Mouse (Mus musculus) testis, adult 2 months (tissue): ENCODE data around the gene Dpm1. TPM values are rescaled to one million over a fixed set of nuclear protein-coding genes. Genes with fewer than 3 reads are reported as not detected.

Experiments used
- H3K27ac ChIP-seq: fragments of 200-500 bp; 2 replicates; pipeline ENCODE4 v1.5.1; 2012; ENCODE audit warnings: low read depth, low read length; ENCODE audit not compliant: control insufficient read depth, insufficient read depth
- H3K27me3 ChIP-seq: fragments of 200-500 bp; 2 replicates; pipeline ENCODE4 v1.6.1; 2012; ENCODE audit warnings: mild to moderate bottlenecking, low read length, moderate library complexity; ENCODE audit not compliant: control insufficient read depth, insufficient read depth
- H3K36me3 ChIP-seq: fragments of 200-500 bp; 2 replicates; pipeline ENCODE4 v1.6.1; 2012; ENCODE audit warnings: mild to moderate bottlenecking, low read length; ENCODE audit not compliant: control insufficient read depth, insufficient read depth
- H3K4me1 ChIP-seq: fragments of 200-500 bp; 2 replicates; pipeline ENCODE4 v1.6.1; 2012; ENCODE audit warnings: low read length; ENCODE audit not compliant: control insufficient read depth, insufficient read depth
- H3K4me3 ChIP-seq: fragments of 200-500 bp; 2 replicates; pipeline ENCODE4 v1.5.1; 2012; ENCODE audit warnings: low read depth, mild to moderate bottlenecking, low read length, moderate library complexity, mixed read lengths; ENCODE audit not compliant: control insufficient read depth
- CTCF ChIP-seq: fragments of 200-500 bp; IDR thresholded peaks from 2 replicates; pipeline ENCODE4 v1.5.1; 2012; ENCODE audit warnings: low read depth, mild to moderate bottlenecking, inconsistent platforms, low read length, moderate library complexity; ENCODE audit not compliant: control insufficient read depth, insufficient read depth, insufficient replicate concordance
- POLR2A ChIP-seq: fragments of 200-500 bp; IDR thresholded peaks from 2 replicates; pipeline ENCODE4 v1.6.1; 2012; ENCODE audit warnings: low read depth, mild to moderate bottlenecking, inconsistent platforms, low read length, moderate library complexity; ENCODE audit not compliant: control insufficient read depth
- polyA plus RNA-seq: library from polyadenylated mRNA; depleted of rRNA; stranded (reverse); fragments of >200 nt; gene quantifications from 2 replicates; pipeline ENCODE4 v1.2.3, GENCODE M21; 2012; rRNA removed

The Dpm1 gene
- polyA plus RNA-seq, 1 experiment, result 30.2 TPM

DNA sequence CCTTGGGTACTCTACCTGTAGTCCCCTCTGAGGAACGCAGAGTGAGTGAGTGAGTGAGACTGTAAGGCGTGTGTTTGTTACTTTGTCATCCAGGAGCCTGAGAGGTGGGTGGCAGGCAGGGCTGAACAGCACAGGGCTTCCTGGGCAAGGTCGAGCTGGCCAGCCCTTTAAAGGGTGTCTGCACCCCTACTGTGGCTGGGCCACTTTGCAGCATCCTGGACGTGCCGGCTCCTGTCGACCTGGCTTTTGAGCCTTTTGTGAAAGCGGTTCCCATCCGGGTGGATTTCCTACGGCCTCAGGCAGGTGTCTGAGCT lies 60.6 kb downstream of the Dpm1 start:
- Histone ChIP-seq H3K36me3 (no peaks in the 10 kb centered on the region), H3K4me1 (peaks cover 12% of the 10 kb centered on the region), H3K27ac (no peak overlapping the region), H3K27me3 (no peaks in the 10 kb centered on the region), H3K4me3 (no peak overlapping the region)
- TF ChIP-seq POLR2A, result no peak
- TF ChIP-seq CTCF, result no peak

DNA sequence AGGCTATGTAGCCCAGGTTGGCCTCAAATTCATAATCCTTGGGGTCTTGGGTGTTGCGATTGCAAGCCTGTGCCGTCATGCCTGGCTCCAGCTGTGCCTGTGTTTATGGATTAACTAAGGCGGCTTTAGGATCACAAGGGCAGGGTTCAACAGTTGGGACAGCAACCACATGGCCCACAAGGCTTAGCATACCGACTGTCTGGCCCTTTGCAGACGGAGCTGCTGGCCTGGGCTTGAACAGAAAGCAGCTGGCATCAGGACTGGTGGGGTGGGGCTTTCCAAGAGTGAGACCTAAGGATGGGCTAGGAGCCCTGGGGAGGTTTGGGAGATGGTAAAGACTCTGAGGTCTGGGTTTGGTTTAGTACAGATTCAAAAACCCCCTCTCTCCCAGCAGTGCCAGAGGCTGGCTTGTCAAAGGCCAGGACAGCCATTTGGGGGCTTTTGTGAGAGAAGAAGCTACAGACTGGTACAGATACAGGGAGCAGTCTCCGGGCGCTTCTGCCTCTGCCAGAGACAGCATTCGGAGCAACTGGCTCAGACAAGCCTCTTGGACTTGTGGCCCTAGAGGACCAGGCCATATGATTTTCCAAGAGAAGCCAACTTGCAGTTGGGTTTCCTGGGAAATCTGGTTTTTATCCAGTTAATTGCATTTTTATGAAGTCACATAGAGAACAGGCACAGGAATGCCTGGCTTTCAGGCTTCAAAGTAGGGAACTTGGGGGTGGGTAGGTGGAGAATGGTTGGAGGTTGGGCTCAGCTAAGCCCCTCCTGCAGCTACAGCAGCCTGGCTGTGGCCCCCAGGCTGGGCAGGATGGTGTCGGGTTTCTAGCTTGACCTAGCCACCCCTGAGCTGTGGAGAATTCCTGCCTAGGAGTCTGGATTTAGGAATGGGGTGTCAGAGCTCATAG lies 61.2 kb downstream of the Dpm1 start:
- Histone ChIP-seq H3K4me3 (no peak overlapping the region), H3K36me3 (no peaks in the 10 kb centered on the region), H3K27ac (no peak overlapping the region), H3K27me3 (no peaks in the 10 kb centered on the region), H3K4me1 (peaks cover 12% of the 10 kb centered on the region)
- TF ChIP-seq POLR2A (no peak), CTCF (no peak)

DNA sequence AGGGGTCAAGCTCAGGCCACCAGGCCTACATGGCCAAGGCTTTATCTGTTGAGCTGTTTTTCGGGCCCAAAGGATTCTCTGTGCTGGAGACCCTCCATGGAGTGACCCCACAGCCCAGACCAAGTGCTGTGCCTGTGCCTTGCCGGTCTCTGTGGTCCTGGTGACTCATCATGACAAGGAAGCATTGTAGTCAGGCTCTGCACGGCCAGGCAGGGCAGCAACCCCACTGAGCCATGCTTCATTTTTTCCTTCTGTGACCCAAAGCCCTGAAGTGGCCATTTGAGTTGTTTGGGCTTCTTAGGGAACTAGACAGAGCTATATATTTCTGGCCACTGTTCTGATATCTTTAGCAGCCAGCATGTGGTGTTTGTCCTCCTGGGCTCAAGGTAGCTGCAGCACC lies 62.6 kb downstream of the Dpm1 start:
- TF ChIP-seq POLR2A (no peak), CTCF (no peak)
- Histone ChIP-seq H3K4me1 (peaks cover 12% of the 10 kb centered on the region), H3K27me3 (no peaks in the 10 kb centered on the region), H3K4me3 (no peak overlapping the region), H3K36me3 (no peaks in the 10 kb centered on the region), H3K27ac (no peak overlapping the region)

DNA sequence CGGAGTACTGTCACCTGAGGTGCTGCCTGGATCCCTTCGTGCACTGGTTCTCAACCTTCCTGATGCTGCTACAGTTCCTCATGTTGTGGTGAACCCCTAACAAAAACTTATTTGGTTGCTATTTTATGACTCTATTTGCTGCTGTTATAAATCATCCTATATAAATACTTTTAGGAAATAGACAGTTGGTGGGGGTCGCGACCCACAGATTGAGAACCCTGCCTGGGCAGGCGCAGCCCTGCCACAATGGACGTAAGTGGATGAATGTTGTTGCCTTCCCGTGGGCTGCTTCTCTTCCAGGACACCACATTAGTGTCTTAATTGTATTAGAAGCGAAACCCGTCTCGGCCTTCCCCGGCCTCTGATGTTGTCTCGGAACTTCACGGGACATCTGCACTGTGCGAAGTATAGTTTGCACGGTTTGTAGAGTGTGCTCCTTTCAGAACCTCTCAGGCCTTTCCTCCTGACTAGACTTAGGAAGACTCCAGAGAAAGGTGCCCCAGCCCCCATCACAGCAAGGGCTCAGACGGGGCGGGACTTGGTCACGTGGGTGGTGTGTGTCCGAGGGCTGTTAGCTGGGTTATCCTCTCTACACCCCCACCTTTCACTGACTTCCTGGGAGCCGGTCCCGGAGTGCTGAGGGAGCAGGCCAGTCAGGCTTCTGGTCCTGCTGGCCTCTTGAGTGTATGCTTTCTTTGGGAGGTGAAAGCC lies 63.5 kb downstream of the Dpm1 start:
- H3K27me3 ChIP-seq, result no peaks in the 10 kb centered on the region
- no peak overlapping the region for H3K27ac ChIP-seq
- H3K4me3 ChIP-seq, result peak overlapping the region; percentile 47
- H3K4me1 ChIP-seq, result peaks cover 15% of the 10 kb centered on the region
- TF ChIP-seq CTCF, result no peak
- TF ChIP-seq POLR2A, result no peak
- no peaks in the 10 kb centered on the region for H3K36me3 ChIP-seq

DNA sequence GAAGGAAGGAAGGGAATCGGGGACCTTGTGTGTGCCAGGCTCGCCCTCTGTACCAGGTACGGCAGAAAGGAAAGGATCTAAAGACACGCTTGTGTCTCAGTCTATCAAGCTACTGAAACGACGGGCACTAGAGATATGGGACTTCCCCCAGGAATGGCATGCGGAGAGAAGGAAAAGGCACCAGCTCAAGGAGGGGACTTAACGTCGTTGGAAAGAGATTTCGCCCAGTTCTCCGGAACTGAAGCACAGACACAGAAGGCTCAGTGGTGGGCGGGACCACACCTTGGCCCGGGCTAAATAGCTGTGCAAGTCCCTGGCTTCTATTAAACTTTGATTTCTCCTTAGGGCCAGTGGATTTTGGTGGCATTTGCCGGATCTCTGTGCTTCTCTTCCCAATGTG lies 68.4 kb downstream of the Dpm1 start:
- no peaks in the 10 kb centered on the region for H3K27me3 ChIP-seq

DNA sequence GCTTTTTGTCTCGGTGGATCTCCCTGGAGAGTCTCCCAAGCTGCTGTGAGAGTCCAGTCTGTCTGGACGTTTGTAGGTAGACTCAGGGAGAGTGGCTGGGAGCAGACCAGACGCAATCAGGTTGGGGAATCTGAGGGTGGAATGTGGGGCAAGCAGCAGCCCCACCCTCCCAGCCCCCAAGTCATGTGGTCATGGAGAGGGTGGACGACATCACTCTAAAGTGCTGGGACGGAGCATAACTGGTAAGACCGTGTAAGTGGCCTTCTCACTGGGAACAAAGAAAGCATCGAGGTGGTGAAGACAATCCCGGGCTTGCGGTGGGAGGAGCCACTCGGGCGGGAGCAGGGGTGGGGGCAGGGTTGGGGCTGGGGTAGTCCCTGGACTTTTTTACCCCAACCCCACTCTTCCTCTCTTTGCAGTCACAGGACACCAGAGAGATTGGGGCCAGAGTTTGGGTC lies 68.8 kb downstream of the Dpm1 start:
- no peaks in the 10 kb centered on the region for H3K36me3 ChIP-seq
- H3K4me3 ChIP-seq, result no peak overlapping the region
- no peak overlapping the region for H3K27ac ChIP-seq
- H3K4me1 ChIP-seq, result peaks cover 4% of the 10 kb centered on the region
- TF ChIP-seq CTCF (no peak), POLR2A (no peak)
- H3K27me3 ChIP-seq, result no peaks in the 10 kb centered on the region

More for the DNA sequence above, 68.4 kb downstream of the Dpm1 start:
- Histone ChIP-seq H3K36me3 (no peaks in the 10 kb centered on the region), H3K4me3 (no peak overlapping the region; the same call in 1 of the 2 replicates), H3K4me1 (peaks cover 6% of the 10 kb centered on the region), H3K27ac (no peak overlapping the region)
- TF ChIP-seq CTCF, result no peak
- TF ChIP-seq POLR2A, result no peak

DNA sequence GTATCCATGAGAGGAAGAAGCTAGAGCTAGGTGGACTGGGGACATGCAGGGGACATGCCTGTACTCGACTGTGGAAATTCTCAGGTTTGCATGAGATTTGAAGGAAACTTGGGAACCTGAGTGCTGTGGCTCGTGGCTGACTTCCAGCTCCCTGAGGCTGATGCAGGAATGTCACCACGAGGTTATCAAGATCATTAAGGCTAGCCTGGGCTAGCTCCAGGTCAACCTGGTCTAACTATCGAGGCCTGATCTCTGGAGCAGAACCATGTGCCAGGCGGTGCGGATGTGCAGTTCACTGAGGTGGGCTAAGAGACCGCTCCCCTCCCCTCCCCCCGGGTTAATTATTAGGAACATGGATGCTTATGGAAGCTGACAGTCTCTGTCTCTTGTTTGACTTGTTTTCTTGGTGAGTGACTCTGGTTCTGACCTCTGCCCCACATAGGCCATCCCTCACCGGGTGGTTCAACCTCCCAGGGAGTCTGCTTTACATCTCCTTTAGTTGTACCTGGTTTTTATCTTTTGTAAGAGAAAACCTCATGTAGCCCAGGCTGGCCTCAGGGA lies 69.9 kb downstream of the Dpm1 start:
- no peaks in the 10 kb centered on the region for H3K27me3 ChIP-seq
- H3K4me1 ChIP-seq, result peaks cover 4% of the 10 kb centered on the region
- TF ChIP-seq POLR2A (no peak), CTCF (no peak)
- H3K27ac ChIP-seq, result no peak overlapping the region
- H3K4me3 ChIP-seq, result no peak overlapping the region
- no peaks in the 10 kb centered on the region for H3K36me3 ChIP-seq

Other genes with a start within 250 kb of the Dpm1 start
- 0.22 and 0.90 TPM in 2 replicates for gene Ripor3, start 220.0 kb downstream of the Dpm1 start, polyA plus RNA-seq
- gene Pard6b, start 149.6 kb downstream of the Dpm1 start, polyA plus RNA-seq, result 5.8 and 6.9 TPM in 2 replicates
- 23.8 and 26.7 TPM in 2 replicates for gene Adnp, start 23.5 kb downstream of the Dpm1 start, polyA plus RNA-seq
- gene Gm20716, start 227 bp downstream of the Dpm1 start, polyA plus RNA-seq, result 14.0 and 20.7 TPM in 2 replicates
- gene Mocs3, start within 50 bp of the Dpm1 start, polyA plus RNA-seq, result 33.8 and 41.3 TPM in 2 replicates
- gene Kcng1, start 51.1 kb upstream of the Dpm1 start, polyA plus RNA-seq, result 6.9 and 7.3 TPM in 2 replicates